Mouse (Mus musculus) kidney, adult 10 weeks (tissue): Measurements from ENCODE around the gene Kif5a. TPM values are rescaled to one million over a fixed set of nuclear protein-coding genes. Genes with fewer than 3 reads are reported as not detected.

Source experiments
- polyA plus RNA-seq: library from polyadenylated mRNA; stranded (reverse); fragments of 350-450 nt; fragmentation: Illumina TruSeq; extraction: RNeasy Lipid Tissue Mini Kit (QIAGEN cat#74804); gene quantifications from one replicate; pipeline ENCODE4 v1.2.3, GENCODE M21; 2014; ENCODE audit warnings: low read depth, low replicate concordance

The Kif5a gene
- polyA plus RNA-seq: 0.16 TPM

GRCm38 (mm10) chr10:127262548-127263398, at the start of gene Kif5a:
Gene Kif5a, minus strand, starts transcription at chr10:127263348.

DNA sequence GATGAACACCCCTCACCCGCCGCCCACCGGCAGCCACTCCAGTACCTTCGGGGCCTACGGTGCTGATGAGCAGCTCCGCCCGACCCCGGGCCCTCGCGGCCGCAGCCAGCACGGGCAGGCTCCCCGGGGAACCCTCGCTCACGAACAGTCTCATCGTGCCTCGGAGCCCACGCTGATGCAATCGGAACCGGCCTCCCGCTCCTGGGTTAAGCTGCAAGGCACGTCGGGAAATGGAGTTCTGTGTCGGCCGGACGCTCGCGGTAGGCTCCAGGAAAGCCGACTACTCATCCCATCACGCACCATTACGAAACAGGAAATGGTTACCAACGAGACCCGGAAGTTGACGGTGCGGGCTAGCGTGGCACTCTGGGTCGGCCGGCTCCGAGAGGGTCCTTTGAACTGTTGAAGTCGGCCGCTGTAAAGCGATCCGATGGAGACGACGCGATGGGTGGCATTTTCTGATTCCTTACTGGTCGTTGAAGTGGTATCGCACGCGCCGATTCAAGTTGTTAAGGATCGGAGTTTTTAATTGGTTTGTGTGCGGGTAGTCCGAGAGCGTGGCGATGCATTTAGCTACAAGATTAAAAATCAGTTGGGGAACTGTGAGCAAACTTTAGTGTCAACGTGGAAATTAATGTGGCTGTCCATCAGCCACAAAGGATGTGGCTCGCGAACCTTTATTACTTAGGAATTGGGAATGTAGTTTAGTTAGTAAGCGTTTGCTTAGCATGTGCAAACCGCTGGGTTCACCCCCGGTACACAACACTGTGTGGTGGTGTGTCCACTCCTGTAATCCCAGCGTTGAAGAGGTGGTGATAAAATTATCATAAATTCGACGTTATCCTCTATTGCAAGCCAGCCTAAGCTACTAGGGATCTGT, 48.6 kb upstream of the Kif5a start, which contains the start of gene Mars:
TSS of gene Mars (minus strand) at position 311 of the 880 bp plus-strand sequence.

GRCm38 (mm10) chr10:127288800-127289572, 25.8 kb upstream of the Kif5a start, which contains the start of gene Mbd6:
Gene Mbd6, minus strand, starts transcription at chr10:127289018.

DNA sequence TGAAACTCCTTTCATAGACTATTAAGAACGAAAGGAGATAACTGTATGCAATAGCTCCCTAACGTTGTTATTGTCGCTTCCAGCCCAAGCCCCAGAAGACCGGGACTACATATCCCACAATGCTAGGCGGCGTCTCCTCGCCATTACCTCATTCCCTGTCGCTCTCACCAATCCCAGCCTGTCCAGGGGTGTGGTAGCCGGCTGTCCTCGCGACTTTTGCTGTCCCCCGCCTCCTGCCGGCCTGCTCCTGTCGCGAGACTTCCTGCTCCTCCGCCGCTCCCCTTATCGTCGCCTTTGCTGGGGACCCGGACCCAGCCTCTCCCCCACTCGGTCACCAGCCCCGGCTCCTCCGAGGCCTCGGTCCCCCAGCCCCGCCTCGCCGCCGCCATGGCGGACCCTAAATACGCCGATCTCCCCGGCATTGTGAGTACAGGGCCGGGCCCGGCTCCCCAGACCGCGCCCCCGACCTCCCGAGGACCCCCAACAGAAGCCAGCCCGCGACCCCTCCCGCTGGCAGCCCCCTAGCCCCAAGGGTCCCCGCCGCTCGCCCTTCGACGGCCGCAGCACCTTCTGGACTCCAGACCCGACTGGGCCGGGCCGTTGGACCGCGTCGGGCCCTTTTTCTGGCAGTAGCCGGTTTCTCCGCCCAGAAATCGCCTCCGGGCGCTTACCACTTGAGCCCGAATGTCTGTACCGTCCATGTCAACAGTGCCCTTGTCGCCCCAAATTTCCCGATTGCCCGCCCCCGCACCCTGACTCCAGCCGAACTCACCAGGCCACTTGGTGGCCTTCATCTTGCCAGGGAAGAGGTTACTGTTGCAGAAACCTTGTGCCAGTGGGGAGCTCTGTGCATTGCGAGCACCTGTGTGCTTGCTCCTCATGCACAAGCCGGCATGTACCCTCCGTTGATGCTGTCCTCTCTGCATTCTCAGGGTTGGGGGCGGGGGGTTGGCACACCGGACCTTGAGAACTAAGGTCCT, 3.3 kb upstream of the Kif5a start, which contains the start of gene Dctn2:
TSS of gene Dctn2 (plus strand) at position 257 of the 980 bp plus-strand sequence.

DNA sequence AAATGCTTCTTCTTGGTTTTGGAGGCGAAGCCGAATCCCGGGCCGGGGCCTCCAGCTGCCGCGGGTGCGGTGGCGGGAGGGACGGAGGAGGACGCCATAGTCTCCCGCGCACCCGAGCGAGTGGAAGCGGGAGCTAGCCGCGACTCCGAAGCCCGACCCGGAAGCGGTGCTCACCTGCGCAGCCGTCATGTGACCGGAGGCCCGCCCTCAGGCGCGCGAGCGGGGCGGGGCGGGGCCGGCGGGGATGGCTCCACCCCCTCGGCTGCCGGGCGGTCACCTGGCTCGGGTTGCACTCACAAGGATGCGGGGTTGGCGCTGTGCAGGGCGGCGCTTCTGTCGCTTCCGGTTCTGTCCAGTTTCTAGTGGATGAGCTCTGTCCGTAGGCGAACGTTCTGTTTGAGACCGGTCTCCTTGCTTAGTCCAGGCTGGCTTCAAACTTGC, 51.7 kb downstream of the Kif5a start, which contains the start of gene Pip4k2c:
TSS of gene Pip4k2c (minus strand) at position 172 of the 441 bp plus-strand sequence.

GRCm38 (mm10) chr10:127195328-127196129, 67.6 kb downstream of the Kif5a start, which contains the start of gene Dtx3:
Gene Dtx3, minus strand, starts transcription at chr10:127195728.

GRCm38 (mm10) chr10:127189651-127190381, 73.3 kb downstream of the Kif5a start, which contains the start of gene Arhgef25:
Gene Arhgef25, minus strand, starts transcription at chr10:127190083.

GRCm38 (mm10) chr10:127179871-127180694, 83.1 kb downstream of the Kif5a start, which contains the start of gene Slc26a10:
Gene Slc26a10, minus strand, starts transcription at chr10:127180645.

Other genes starting within 250 kb of the Kif5a start
- gene Tsfm, start 232.5 kb downstream of the Kif5a start, polyA plus RNA-seq: 15.5 TPM
- 4.1 TPM for gene Mettl1, start 221.9 kb downstream of the Kif5a start, polyA plus RNA-seq
- gene Eef1akmt3, start 221.8 kb downstream of the Kif5a start, polyA plus RNA-seq: 1.5 TPM
- 0.61 TPM for gene Cyp27b1, start 215.1 kb downstream of the Kif5a start, polyA plus RNA-seq
- 2.1 TPM for gene March9, start 203.2 kb downstream of the Kif5a start, polyA plus RNA-seq
- 13.5 TPM for gene Cdk4, start 199.8 kb downstream of the Kif5a start, polyA plus RNA-seq
- 73.7 TPM for gene Tspan31, start 193.1 kb downstream of the Kif5a start, polyA plus RNA-seq
- not detected for gene Agap2, start 188.1 kb downstream of the Kif5a start, polyA plus RNA-seq
- 9.4 TPM for gene Os9, start 142.2 kb downstream of the Kif5a start, polyA plus RNA-seq
- 0.73 TPM for gene B4galnt1, start 98.1 kb downstream of the Kif5a start, polyA plus RNA-seq
- gene Slc26a10, start 82.7 kb downstream of the Kif5a start, polyA plus RNA-seq: 0.16 TPM
- gene Arhgef25, start 73.3 kb downstream of the Kif5a start, polyA plus RNA-seq: 2.4 TPM
- gene Dtx3, start 67.6 kb downstream of the Kif5a start, polyA plus RNA-seq: 3.6 TPM
- gene Pip4k2c, start 51.8 kb downstream of the Kif5a start, polyA plus RNA-seq: 46.3 TPM
- 18.1 TPM for gene Dctn2, start 3.0 kb upstream of the Kif5a start, polyA plus RNA-seq
- gene Mbd6, start 25.7 kb upstream of the Kif5a start, polyA plus RNA-seq: 1.0 TPM
- 7.0 TPM for gene Mars, start 48.4 kb upstream of the Kif5a start, polyA plus RNA-seq
- gene Arhgap9, start 58.6 kb upstream of the Kif5a start, polyA plus RNA-seq: not detected
- not detected for gene Gli1, start 78.6 kb upstream of the Kif5a start, polyA plus RNA-seq
- not detected for gene Inhbe, start 91.1 kb upstream of the Kif5a start, polyA plus RNA-seq
- not detected for gene Inhbc, start 107.1 kb upstream of the Kif5a start, polyA plus RNA-seq
- 149 TPM for gene R3hdm2, start 117.0 kb upstream of the Kif5a start, polyA plus RNA-seq
- gene Stac3, start 238.3 kb upstream of the Kif5a start, polyA plus RNA-seq: not detected